Mouse (Mus musculus): ENCODE results near the gene Map3k11.

DNA sequence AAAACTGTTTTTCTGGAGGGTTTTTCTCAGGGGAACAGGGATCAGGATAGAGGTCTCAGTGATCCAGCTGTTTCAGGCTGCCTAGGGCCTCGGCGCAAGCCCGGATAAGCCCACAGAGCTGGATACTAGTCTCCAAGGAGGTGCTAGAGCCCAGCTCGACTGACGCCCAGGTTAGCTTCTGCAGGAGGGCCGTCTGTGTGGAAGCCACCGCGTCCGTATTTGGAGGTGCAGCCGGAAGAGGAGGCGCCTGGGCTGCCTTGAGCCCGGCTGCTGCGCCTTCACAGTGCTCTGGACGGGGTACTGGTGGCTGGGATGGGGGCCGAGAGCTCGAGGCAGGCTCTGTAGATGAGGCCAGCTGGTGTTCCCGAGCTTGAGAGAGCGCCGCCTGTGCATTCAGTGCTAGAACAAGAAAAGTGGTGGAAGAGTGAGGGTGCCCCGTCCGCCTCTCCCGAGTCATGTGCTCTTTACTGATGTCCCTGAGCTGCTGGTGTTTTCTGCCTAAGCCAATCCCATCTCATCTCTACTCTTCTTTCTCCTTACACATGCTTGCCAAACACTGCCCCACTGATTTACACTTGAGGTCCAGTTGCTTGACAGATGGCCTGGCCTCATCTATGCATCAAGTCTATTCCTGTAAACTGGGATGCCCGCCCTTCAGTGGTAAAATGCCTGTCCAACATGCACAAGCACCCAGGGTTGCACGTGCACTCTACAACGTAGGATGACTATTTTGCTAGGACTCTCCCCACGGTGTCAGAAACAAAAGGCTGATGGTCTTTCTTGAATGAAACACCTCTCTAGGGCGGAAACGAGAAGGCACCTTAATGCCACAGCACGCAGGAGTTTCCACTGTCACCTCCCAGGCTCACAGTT is 42.0 kb downstream of the Map3k11 start:
- TF ChIP-seq CTCF (IDR thresholded peaks at IDR 0.05; ENCODE audit: low read depth) (no peak), EP300 (optimal IDR thresholded peaks at IDR 0.05) (no peak)

Measured in stomach, postnatal 0 days (tissue).